Mouse (Mus musculus): ENCODE measurements around the gene Prmt8.

Prmt8 gene

GRCm38 (mm10) chr6:127769275-127770156 lies at the start of gene Prmt8:
Gene Prmt8, minus strand, starts transcription at chr6:127769472.
- DNase-seq (ENCODE audit: low spot score): no peak

- DNase-seq (ENCODE audit: low spot score): no peak
These were observed 33.9 kb upstream of the Prmt8 start for GRCm38 (mm10) chr6:127803046-127803729.

GRCm38 (mm10) chr6:127802211-127802610 lies 32.9 kb upstream of the Prmt8 start:
- DNase-seq (ENCODE audit: low spot score): no peak

- no peak for DNase-seq (ENCODE audit: low spot score)
These were observed 20.8 kb upstream of the Prmt8 start for GRCm38 (mm10) chr6:127790023-127790422.

- no peak for DNase-seq (ENCODE audit: low spot score)
These were observed 1.5 kb upstream of the Prmt8 start for GRCm38 (mm10) chr6:127770806-127771205.

GRCm38 (mm10) chr6:127768621-127769274 lies 524 bp downstream of the Prmt8 start:
- no peak for DNase-seq (ENCODE audit: low spot score)

- peak; percentile 59 for DNase-seq (ENCODE audit: low spot score)
These were observed 1.4 kb downstream of the Prmt8 start for GRCm38 (mm10) chr6:127767706-127768493.

GRCm38 (mm10) chr6:127767201-127767705 lies 2.0 kb downstream of the Prmt8 start:
- DNase-seq (ENCODE audit: low spot score): no peak

GRCm38 (mm10) chr6:127766641-127767200 lies 2.6 kb downstream of the Prmt8 start:
- DNase-seq (ENCODE audit: low spot score): no peak

GRCm38 (mm10) chr6:127766041-127766604 lies 3.1 kb downstream of the Prmt8 start:
- DNase-seq (ENCODE audit: low spot score): no peak

GRCm38 (mm10) chr6:127765573-127765972 lies 3.7 kb downstream of the Prmt8 start:
- DNase-seq (ENCODE audit: low spot score): no peak

GRCm38 (mm10) chr6:127758264-127758663 lies 11.0 kb downstream of the Prmt8 start:
- no peak for DNase-seq (ENCODE audit: low spot score)

GRCm38 (mm10) chr6:127757667-127758167 lies 11.6 kb downstream of the Prmt8 start:
- DNase-seq (ENCODE audit: low spot score): no peak

GRCm38 (mm10) chr6:127756856-127757255 lies 12.4 kb downstream of the Prmt8 start:
- no peak for DNase-seq (ENCODE audit: low spot score)

GRCm38 (mm10) chr6:127753228-127753627 lies 16.0 kb downstream of the Prmt8 start:
- no peak for DNase-seq (ENCODE audit: low spot score)

GRCm38 (mm10) chr6:127752681-127753080 lies 16.6 kb downstream of the Prmt8 start:
- no peak for DNase-seq (ENCODE audit: low spot score)

- no peak for DNase-seq (ENCODE audit: low spot score)
These were observed 17.8 kb downstream of the Prmt8 start for GRCm38 (mm10) chr6:127751499-127751898.

GRCm38 (mm10) chr6:127748793-127749192 lies 20.5 kb downstream of the Prmt8 start:
- no peak for DNase-seq (ENCODE audit: low spot score)

- DNase-seq (ENCODE audit: low spot score): no peak
These were observed 27.0 kb downstream of the Prmt8 start for GRCm38 (mm10) chr6:127742290-127742689.

- no peak for DNase-seq (ENCODE audit: low spot score)
These were observed 28.1 kb downstream of the Prmt8 start for GRCm38 (mm10) chr6:127741162-127741561.

GRCm38 (mm10) chr6:127740711-127741110 lies 28.6 kb downstream of the Prmt8 start:
- no peak for DNase-seq (ENCODE audit: low spot score)
